Mouse (Mus musculus): Measurements from ENCODE around the gene Rbm3. TPM values are rescaled to one million over a fixed set of nuclear protein-coding genes. Genes with fewer than 3 reads are reported as not detected.
A peak's percentile ranks its signal among the peaks of the same experiment; 100 is the strongest.

The Rbm3 gene
- total and polyA plus RNA-seq, 3 experiments = 750 to 1,021 TPM; not detected in 1

DNA sequence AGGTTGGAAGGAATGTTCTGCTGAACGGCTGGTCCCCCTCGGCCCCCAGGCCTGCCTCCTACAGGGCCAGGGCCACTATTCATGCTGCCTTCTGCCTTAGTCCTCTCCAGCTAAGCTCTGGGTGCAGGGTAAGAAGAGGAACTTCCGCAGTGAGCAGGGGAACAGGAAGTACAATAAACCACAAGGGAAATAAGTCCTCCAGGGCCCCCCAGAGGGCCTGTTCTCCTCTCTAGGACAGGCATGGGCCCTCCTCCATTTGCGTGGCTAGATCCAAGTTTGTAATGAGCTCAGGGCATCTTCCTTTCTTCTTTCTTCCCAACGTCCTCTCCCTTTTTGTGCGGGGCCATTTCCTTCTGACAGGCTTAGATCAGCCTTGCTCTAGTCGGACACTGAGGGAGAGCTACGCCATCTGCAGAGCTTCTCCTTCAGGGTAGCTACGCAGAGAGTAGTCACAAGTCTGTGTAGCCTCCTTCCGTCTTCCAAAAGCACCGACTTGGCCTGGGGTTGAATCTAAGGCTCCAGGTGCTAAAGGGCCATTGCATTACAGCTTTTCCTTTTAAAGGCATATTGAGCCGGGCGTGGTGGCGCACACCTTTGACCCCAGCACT is 55.2 kb downstream of the Rbm3 start, which contains the start of gene Was (continued):
- TF ChIP-seq TCF12 (IDR thresholded peaks at IDR 0.05; ENCODE audit: low read depth, low read length) (peak; percentile 51; the same call in 1 of the 2 replicates), BHLHE40 (IDR thresholded peaks at IDR 0.05; ENCODE audit: borderline replicate concordance, low read depth, low read length) (no peak), POLR2AphosphoS2 (IDR thresholded peaks at IDR 0.05; ENCODE audit: low read length) (peak; percentile 67; the same call in 1 of the 2 replicates), E2F4 (IDR thresholded peaks at IDR 0.05; ENCODE audit: borderline replicate concordance, low read depth, low read length) (no peak), MXI1 (IDR thresholded peaks at IDR 0.05; ENCODE audit: low read depth, low read length) (no peak; the same call in 1 of the 2 replicates), RAD21 (IDR thresholded peaks at IDR 0.05; ENCODE audit: low read depth, low read length) (no peak), USF2 (IDR thresholded peaks at IDR 0.05; ENCODE audit: borderline replicate concordance in 1 of 2, insufficient read depth in 1 of 2, low read depth in 1 of 2, low read length in 2 of 2) (no peak), POLR2A (IDR thresholded peaks at IDR 0.05; ENCODE audit: control insufficient read depth in 1 of 2, insufficient read depth in 1 of 2, low read depth in 1 of 2, low read length in 2 of 2, poor library complexity in 1 of 2) (peak; percentile 92 to 96), POLR2AphosphoS5 (IDR thresholded peaks at IDR 0.05; ENCODE audit: borderline replicate concordance, low read depth, low read length) (no peak), SIN3A (IDR thresholded peaks at IDR 0.05; ENCODE audit: low read length) (peak; percentile 78; the same call in 1 of the 2 replicates), MAX (IDR thresholded peaks at IDR 0.05; ENCODE audit: low read length) (no peak), EP300 (IDR thresholded peaks at IDR 0.05; ENCODE audit: low read depth in 1 of 2, low read length in 2 of 2) (peak; percentile 25 to 42; a peak in 1 of 4 replicates), HCFC1 (IDR thresholded peaks at IDR 0.05; ENCODE audit: low read depth, low read length) (peak; percentile 80), JUND (IDR thresholded peaks at IDR 0.05; ENCODE audit: low read depth, low read length) (no peak), MAFK (IDR thresholded peaks at IDR 0.05; ENCODE audit: borderline replicate concordance, low read depth, low read length) (no peak), ZMIZ1 (IDR thresholded peaks at IDR 0.05; ENCODE audit: low read depth, low read length) (peak; percentile 90), MYB (IDR thresholded peaks at IDR 0.05; ENCODE audit: low read depth, low read length) (no peak), ELF1 (IDR thresholded peaks at IDR 0.05; ENCODE audit: low read depth, low read length) (peak; percentile 93), USF1 (IDR thresholded peaks at IDR 0.05; ENCODE audit: low read depth, low read length) (no peak), ZKSCAN1 (IDR thresholded peaks at IDR 0.05; ENCODE audit: low read depth, low read length) (no peak)

GRCm38 (mm10) chrX:8089746-8090145 is 55.9 kb downstream of the Rbm3 start:
- Histone ChIP-seq H3K4me1 (ENCODE audit: control insufficient read depth in 1 of 2, insufficient read depth in 2 of 2, low read length in 2 of 2) (peaks cover 3 to 23% of the 10 kb centered on the region in 2 experiments), H3K9ac (ENCODE audit: control insufficient read depth, low read depth, low read length, poor library complexity, severe bottlenecking) (peak overlapping the region; percentile 85), H3K27ac (ENCODE audit: control insufficient read depth, low read depth, low read length) (peak overlapping the region; percentile 97), H3K4me3 (ENCODE audit: control insufficient read depth in 1 of 2, insufficient read depth in 1 of 2, low read depth in 2 of 2, low read length in 2 of 2) (peak overlapping the region; percentile 63 to 75), H3K36me3 (ENCODE audit: control insufficient read depth in 1 of 2, insufficient read depth in 2 of 2, low read length in 2 of 2) (peaks cover 10 to 23% of the 10 kb centered on the region in 2 experiments), H3K79me2 (ENCODE audit: control insufficient read depth, insufficient read depth, low read length, poor library complexity) (peaks cover 21% of the 10 kb centered on the region), H3K27me3 (ENCODE audit: control insufficient read depth in 1 of 2, insufficient read depth in 2 of 2, low read length in 2 of 2) (no peaks in the 10 kb centered on the region), H3K9me3 (replicated peaks; ENCODE audit: insufficient read depth, low read length) (no peaks in the 10 kb centered on the region)
- DNase-seq (ENCODE audit: low read depth, low spot score) = no peak
- TF ChIP-seq MAZ (IDR thresholded peaks at IDR 0.05; ENCODE audit: low read depth, low read length) = 0 out of 2 replicates have a peak, but pooled peaks have one; percentile 26
- 0 out of 2 replicates have a peak, but pooled peaks have one; percentile 20 for TF ChIP-seq MAX (IDR thresholded peaks at IDR 0.05; ENCODE audit: low read length)
- peak; percentile 4; the same call in 1 of the 2 replicates for TF ChIP-seq MYC (IDR thresholded peaks at IDR 0.05; ENCODE audit: low read depth, low read length)
- no peak for TF ChIP-seq ZC3H11A (IDR thresholded peaks at IDR 0.05; ENCODE audit: low read depth, low read length)

Other genes with a start within 250 kb of the Rbm3 start
- 202 and 204 TPM in 2 replicates for gene Pqbp1, start 246.6 kb downstream of the Rbm3 start, total RNA-seq (2012; rRNA removed)
- 100 to 1,000 TPM in 1 of 2 experiments, not detected in 1; 283 TPM for gene Pqbp1, start 246.6 kb downstream of the Rbm3 start, polyA plus RNA-seq (2012; ENCODE audit: insufficient read depth in 1 of 2, insufficient read length in 2 of 2, low read depth in 1 of 2, low replicate concordance in 2 of 2, missing spikeins in 1 of 2)
- 96.5 and 107 TPM in 2 replicates for gene Timm17b, start 246.5 kb downstream of the Rbm3 start, total RNA-seq (2012; rRNA removed)
- gene Timm17b, start 246.5 kb downstream of the Rbm3 start, polyA plus RNA-seq (2012; ENCODE audit: insufficient read depth in 1 of 2, insufficient read length in 2 of 2, low read depth in 1 of 2, low replicate concordance in 2 of 2, missing spikeins in 1 of 2) = 100 to 1,000 TPM in 1 of 2 experiments, not detected in 1; 381 TPM
- not detected in 2 replicates for gene Gm10491, start 238.0 kb downstream of the Rbm3 start, total RNA-seq (2012; rRNA removed)
- not detected for gene Gm10491, start 238.0 kb downstream of the Rbm3 start, polyA plus RNA-seq (2012; ENCODE audit: insufficient read depth in 1 of 2, insufficient read length in 2 of 2, low read depth in 1 of 2, low replicate concordance in 2 of 2, missing spikeins in 1 of 2)
- gene Gm10490, start 236.3 kb downstream of the Rbm3 start, total RNA-seq (2012; rRNA removed) = not detected in 2 replicates
- gene Gm10490, start 236.3 kb downstream of the Rbm3 start, polyA plus RNA-seq (2012; ENCODE audit: insufficient read depth in 1 of 2, insufficient read length in 2 of 2, low read depth in 1 of 2, low replicate concordance in 2 of 2, missing spikeins in 1 of 2) = not detected
- gene Pcsk1n, start 226.1 kb downstream of the Rbm3 start, total RNA-seq (2012; rRNA removed) = not detected in 2 replicates
- not detected for gene Pcsk1n, start 226.1 kb downstream of the Rbm3 start, polyA plus RNA-seq (2012; ENCODE audit: insufficient read depth in 1 of 2, insufficient read length in 2 of 2, low read depth in 1 of 2, low replicate concordance in 2 of 2, missing spikeins in 1 of 2)
- gene Eras, start 217.3 kb downstream of the Rbm3 start, total RNA-seq (2012; rRNA removed) = not detected in 2 replicates
- gene Eras, start 217.3 kb downstream of the Rbm3 start, polyA plus RNA-seq (2012; ENCODE audit: insufficient read depth in 1 of 2, insufficient read length in 2 of 2, low read depth in 1 of 2, low replicate concordance in 2 of 2, missing spikeins in 1 of 2) = not detected
- 6.3 and 7.8 TPM in 2 replicates for gene Hdac6, start 198.0 kb downstream of the Rbm3 start, total RNA-seq (2012; rRNA removed)
- gene Hdac6, start 198.0 kb downstream of the Rbm3 start, polyA plus RNA-seq (2012; ENCODE audit: insufficient read depth in 1 of 2, insufficient read length in 2 of 2, low read depth in 1 of 2, low replicate concordance in 2 of 2, missing spikeins in 1 of 2) = 10 to 100 TPM in 1 of 2 experiments, not detected in 1; 19.7 TPM
- 321 and 385 TPM in 2 replicates for gene Gata1, start 167.8 kb downstream of the Rbm3 start, total RNA-seq (2012; rRNA removed)
- 100 to 1,000 TPM; 128 to 496 TPM for gene Gata1, start 167.8 kb downstream of the Rbm3 start, polyA plus RNA-seq (2012; ENCODE audit: insufficient read depth in 1 of 2, insufficient read length in 2 of 2, low read depth in 1 of 2, low replicate concordance in 2 of 2, missing spikeins in 1 of 2)
- gene Glod5, start 127.4 kb downstream of the Rbm3 start, total RNA-seq (2012; rRNA removed) = not detected in 2 replicates
- under 1 TPM in 1 of 2 experiments, not detected in 1; 0.11 TPM for gene Glod5, start 127.4 kb downstream of the Rbm3 start, polyA plus RNA-seq (2012; ENCODE audit: insufficient read depth in 1 of 2, insufficient read length in 2 of 2, low read depth in 1 of 2, low replicate concordance in 2 of 2, missing spikeins in 1 of 2)
- 103 and 104 TPM in 2 replicates for gene Suv39h1, start 71.1 kb downstream of the Rbm3 start, total RNA-seq (2012; rRNA removed)
- gene Suv39h1, start 71.1 kb downstream of the Rbm3 start, polyA plus RNA-seq (2012; ENCODE audit: insufficient read depth in 1 of 2, insufficient read length in 2 of 2, low read depth in 1 of 2, low replicate concordance in 2 of 2, missing spikeins in 1 of 2) = 100 to 1,000 TPM; 122 to 129 TPM
- 133 and 146 TPM in 2 replicates for gene Was, start 55.4 kb downstream of the Rbm3 start, total RNA-seq (2012; rRNA removed)
- 100 to 1,000 TPM in 1 of 2 experiments, not detected in 1; 167 TPM for gene Was, start 55.4 kb downstream of the Rbm3 start, polyA plus RNA-seq (2012; ENCODE audit: insufficient read depth in 1 of 2, insufficient read length in 2 of 2, low read depth in 1 of 2, low replicate concordance in 2 of 2, missing spikeins in 1 of 2)
- gene Wdr13, start 13.0 kb downstream of the Rbm3 start, total RNA-seq (2012; rRNA removed) = 23.8 and 29.6 TPM in 2 replicates
- gene Wdr13, start 13.0 kb downstream of the Rbm3 start, polyA plus RNA-seq (2012; ENCODE audit: insufficient read depth in 1 of 2, insufficient read length in 2 of 2, low read depth in 1 of 2, low replicate concordance in 2 of 2, missing spikeins in 1 of 2) = 10 to 100 TPM in 1 of 2 experiments, not detected in 1; 46.8 TPM
- 8.0 and 10.1 TPM in 2 replicates for gene Tbc1d25, start 30.3 kb upstream of the Rbm3 start, total RNA-seq (2012; rRNA removed)
- 10 to 100 TPM in 1 of 2 experiments, not detected in 1; 23.4 TPM for gene Tbc1d25, start 30.3 kb upstream of the Rbm3 start, polyA plus RNA-seq (2012; ENCODE audit: insufficient read depth in 1 of 2, insufficient read length in 2 of 2, low read depth in 1 of 2, low replicate concordance in 2 of 2, missing spikeins in 1 of 2)
- gene Ebp, start 47.6 kb upstream of the Rbm3 start, total RNA-seq (2012; rRNA removed) = 99.4 and 103 TPM in 2 replicates
- gene Ebp, start 47.6 kb upstream of the Rbm3 start, polyA plus RNA-seq (2012; ENCODE audit: insufficient read depth in 1 of 2, insufficient read length in 2 of 2, low read depth in 1 of 2, low replicate concordance in 2 of 2, missing spikeins in 1 of 2) = 100 to 1,000 TPM in 1 of 2 experiments, not detected in 1; 133 TPM
- gene Porcn, start 60.6 kb upstream of the Rbm3 start, total RNA-seq (2012; rRNA removed) = 3.5 and 4.5 TPM in 2 replicates
- gene Porcn, start 60.6 kb upstream of the Rbm3 start, polyA plus RNA-seq (2012; ENCODE audit: insufficient read depth in 1 of 2, insufficient read length in 2 of 2, low read depth in 1 of 2, low replicate concordance in 2 of 2, missing spikeins in 1 of 2) = 10 to 100 TPM in 1 of 2 experiments, not detected in 1; 16.1 TPM
- gene Ftsj1, start 106.5 kb upstream of the Rbm3 start, total RNA-seq (2012; rRNA removed) = 47.2 and 51.8 TPM in 2 replicates
- 100 to 1,000 TPM in 1 of 2 experiments, not detected in 1; 124 TPM for gene Ftsj1, start 106.5 kb upstream of the Rbm3 start, polyA plus RNA-seq (2012; ENCODE audit: insufficient read depth in 1 of 2, insufficient read length in 2 of 2, low read depth in 1 of 2, low replicate concordance in 2 of 2, missing spikeins in 1 of 2)
- gene Slc38a5, start 125.3 kb upstream of the Rbm3 start, total RNA-seq (2012; rRNA removed) = 63.5 and 100 TPM in 2 replicates
- 100 to 1,000 TPM in 1 of 2 experiments, not detected in 1; 146 TPM for gene Slc38a5, start 125.3 kb upstream of the Rbm3 start, polyA plus RNA-seq (2012; ENCODE audit: insufficient read depth in 1 of 2, insufficient read length in 2 of 2, low read depth in 1 of 2, low replicate concordance in 2 of 2, missing spikeins in 1 of 2)
- not detected in 2 replicates for gene Ssxb10, start 181.5 kb upstream of the Rbm3 start, total RNA-seq (2012; rRNA removed)
- gene Ssxb10, start 181.5 kb upstream of the Rbm3 start, polyA plus RNA-seq (2012; ENCODE audit: insufficient read depth in 1 of 2, insufficient read length in 2 of 2, low read depth in 1 of 2, low replicate concordance in 2 of 2, missing spikeins in 1 of 2) = not detected
- gene Ssxb9, start 221.1 kb upstream of the Rbm3 start, total RNA-seq (2012; rRNA removed) = not detected in 2 replicates
- gene Ssxb9, start 221.1 kb upstream of the Rbm3 start, polyA plus RNA-seq (2012; ENCODE audit: insufficient read depth in 1 of 2, insufficient read length in 2 of 2, low read depth in 1 of 2, low replicate concordance in 2 of 2, missing spikeins in 1 of 2) = not detected

Data from MEL (cell line).